Mouse (Mus musculus): Measurements from ENCODE around the gene Map3k4. TPM values are rescaled to one million over a fixed set of nuclear protein-coding genes. Genes with fewer than 3 reads are reported as not detected.
A peak's percentile ranks its signal among the peaks of the same experiment; 100 is the strongest.
"Not testable (repeated sequence)": the region's sequence is repeated elsewhere in the genome, so short reads cannot be mapped to it uniquely, and the experiment has no call there.

Gene Map3k4
- polyA plus RNA-seq, 1 experiment from 2014 or later: 42.6 TPM

GRCm38 (mm10) chr17:12289836-12290235 lies 28.8 kb downstream of the Map3k4 start:
- H3K9me3 ChIP-seq; H3K4me3 ChIP-seq; H3K27ac ChIP-seq; ATAC-seq (ENCODE audit: low FRiP score, low read depth); H3K4me2 ChIP-seq (replicated peaks); H3K9ac ChIP-seq; H3K27me3 ChIP-seq; H3K36me3 ChIP-seq: not testable (repeated sequence)
- H3K4me1 ChIP-seq: peaks cover 33% of the 10 kb centered on the region
- 83% methylated on average over 1 of the region's 1 CpGs for WGBS

- ATAC-seq (ENCODE audit: low FRiP score, low read depth): no peak
These were observed 29.7 kb downstream of the Map3k4 start for GRCm38 (mm10) chr17:12288871-12289270.

GRCm38 (mm10) chr17:12279810-12280209 lies 38.8 kb downstream of the Map3k4 start:
- Histone ChIP-seq H3K9me3 (peaks cover 9% of the 10 kb centered on the region), H3K36me3 (peaks cover 27% of the 10 kb centered on the region), H3K4me2 (replicated peaks) (no peak overlapping the region), H3K4me1 (peaks cover 9% of the 10 kb centered on the region; the same call in 1 of the 2 replicates), H3K27me3 (no peaks in the 10 kb centered on the region), H3K9ac (no peak overlapping the region), H3K27ac (no peak overlapping the region), H3K4me3 (no peak overlapping the region)
- WGBS: 94% methylated on average over 10 of the region's 10 CpGs
- ATAC-seq (ENCODE audit: low FRiP score, low read depth): no peak

More at GRCm38 (mm10) chr17:12288871-12289270, 29.7 kb downstream of the Map3k4 start:
- H3K4me3 ChIP-seq: no peak overlapping the region
- no peaks in the 10 kb centered on the region for H3K27me3 ChIP-seq
- H3K27ac ChIP-seq: no peak overlapping the region
- H3K4me2 ChIP-seq (replicated peaks): no peak overlapping the region
- 96% methylated on average over 4 of the region's 4 CpGs for WGBS
- H3K9ac ChIP-seq: no peak overlapping the region
- no peaks in the 10 kb centered on the region for H3K9me3 ChIP-seq
- peaks cover 7% of the 10 kb centered on the region; the same call in 1 of the 2 replicates for H3K36me3 ChIP-seq
- H3K4me1 ChIP-seq: peaks cover 24% of the 10 kb centered on the region

GRCm38 (mm10) chr17:12278073-12278472 lies 40.5 kb downstream of the Map3k4 start:
- H3K4me3 ChIP-seq: no peak overlapping the region
- peaks cover 22% of the 10 kb centered on the region for H3K36me3 ChIP-seq
- peaks cover 3% of the 10 kb centered on the region for H3K9me3 ChIP-seq
- WGBS: 69% methylated on average over 5 of the region's 5 CpGs
- no peak overlapping the region for H3K27ac ChIP-seq
- H3K27me3 ChIP-seq: no peaks in the 10 kb centered on the region
- H3K4me1 ChIP-seq: peaks cover 9% of the 10 kb centered on the region; the same call in 1 of the 2 replicates
- no peak for ATAC-seq (ENCODE audit: low FRiP score, low read depth)
- H3K9ac ChIP-seq: no peak overlapping the region
- no peak overlapping the region for H3K4me2 ChIP-seq (replicated peaks)

GRCm38 (mm10) chr17:12277297-12277696 lies 41.3 kb downstream of the Map3k4 start:
- 83% methylated on average over 4 of the region's 4 CpGs for WGBS
- Histone ChIP-seq H3K27me3 (no peaks in the 10 kb centered on the region), H3K4me3 (no peak overlapping the region), H3K4me1 (peaks cover 16% of the 10 kb centered on the region), H3K9me3 (no peaks in the 10 kb centered on the region), H3K9ac (no peak overlapping the region), H3K27ac (no peak overlapping the region), H3K36me3 (peaks cover 20% of the 10 kb centered on the region), H3K4me2 (replicated peaks) (no peak overlapping the region)
- ATAC-seq (ENCODE audit: low FRiP score, low read depth): no peak

- no peak overlapping the region for H3K4me3 ChIP-seq
- no peak overlapping the region for H3K27ac ChIP-seq
- no peak for ATAC-seq (ENCODE audit: low FRiP score, low read depth)
- peaks cover 21% of the 10 kb centered on the region for H3K4me1 ChIP-seq
- no peaks in the 10 kb centered on the region for H3K9me3 ChIP-seq
- no peak overlapping the region for H3K4me2 ChIP-seq (replicated peaks)
- H3K9ac ChIP-seq: no peak overlapping the region
- no peaks in the 10 kb centered on the region for H3K27me3 ChIP-seq
- WGBS: 91% methylated on average over 11 of the region's 11 CpGs
- H3K36me3 ChIP-seq: peaks cover 25% of the 10 kb centered on the region
These were observed 41.9 kb downstream of the Map3k4 start for GRCm38 (mm10) chr17:12276496-12277200.

GRCm38 (mm10) chr17:12275756-12276155 lies 42.8 kb downstream of the Map3k4 start:
- Histone ChIP-seq H3K9me3 (no peaks in the 10 kb centered on the region), H3K9ac (no peak overlapping the region), H3K36me3 (peaks cover 34% of the 10 kb centered on the region), H3K27me3 (no peaks in the 10 kb centered on the region), H3K4me2 (replicated peaks) (no peak overlapping the region), H3K4me3 (no peak overlapping the region), H3K4me1 (peaks cover 24% of the 10 kb centered on the region), H3K27ac (no peak overlapping the region)
- WGBS: 86% methylated on average over 9 of the region's 9 CpGs
- no peak for ATAC-seq (ENCODE audit: low FRiP score, low read depth)

- no peak for ATAC-seq (ENCODE audit: low FRiP score, low read depth)
- peaks cover 52% of the 10 kb centered on the region for H3K36me3 ChIP-seq
- no peaks in the 10 kb centered on the region for H3K9me3 ChIP-seq
- H3K4me2 ChIP-seq (replicated peaks): no peak overlapping the region
- H3K27me3 ChIP-seq: no peaks in the 10 kb centered on the region
- H3K4me3 ChIP-seq: no peak overlapping the region
- H3K9ac ChIP-seq: no peak overlapping the region
- H3K4me1 ChIP-seq: peaks cover 16% of the 10 kb centered on the region
- no peak overlapping the region for H3K27ac ChIP-seq
- 80% methylated on average over 5 of the region's 5 CpGs for WGBS
These were observed 45.6 kb downstream of the Map3k4 start for GRCm38 (mm10) chr17:12273032-12273431.

- WGBS: 64% methylated on average over 18 of the region's 18 CpGs
- Histone ChIP-seq H3K36me3 (peaks cover 45% of the 10 kb centered on the region), H3K27me3 (no peaks in the 10 kb centered on the region), H3K4me3 (no peak overlapping the region), H3K4me2 (replicated peaks) (no peak overlapping the region), H3K4me1 (peaks cover 25% of the 10 kb centered on the region), H3K9ac (no peak overlapping the region), H3K9me3 (no peaks in the 10 kb centered on the region), H3K27ac (no peak overlapping the region; the same call in 1 of the 2 replicates)
- ATAC-seq (ENCODE audit: low FRiP score, low read depth): no peak
These were observed 46.8 kb downstream of the Map3k4 start for GRCm38 (mm10) chr17:12271805-12272204.

GRCm38 (mm10) chr17:12268538-12268937 lies 50.1 kb downstream of the Map3k4 start:
- H3K9me3 ChIP-seq: no peaks in the 10 kb centered on the region
- H3K4me3 ChIP-seq: no peak overlapping the region
- H3K36me3 ChIP-seq: peaks cover 37% of the 10 kb centered on the region
- H3K4me2 ChIP-seq (replicated peaks): no peak overlapping the region
- no peaks in the 10 kb centered on the region for H3K27me3 ChIP-seq
- H3K4me1 ChIP-seq: peaks cover 42% of the 10 kb centered on the region
- WGBS: 77% methylated on average over 10 of the region's 10 CpGs
- no peak overlapping the region for H3K27ac ChIP-seq
- ATAC-seq (ENCODE audit: low FRiP score, low read depth): no peak
- H3K9ac ChIP-seq: no peak overlapping the region

GRCm38 (mm10) chr17:12268091-12268490 lies 50.5 kb downstream of the Map3k4 start:
- no peak for ATAC-seq (ENCODE audit: low FRiP score, low read depth)
- Histone ChIP-seq H3K4me3 (no peak overlapping the region), H3K9ac (no peak overlapping the region), H3K4me1 (peaks cover 47% of the 10 kb centered on the region), H3K27me3 (no peaks in the 10 kb centered on the region), H3K9me3 (no peaks in the 10 kb centered on the region), H3K4me2 (replicated peaks) (no peak overlapping the region), H3K27ac (no peak overlapping the region), H3K36me3 (peaks cover 40% of the 10 kb centered on the region)
- WGBS: 68% methylated on average over 4 of the region's 4 CpGs

GRCm38 (mm10) chr17:12265969-12266925 lies 52.3 kb downstream of the Map3k4 start:
- peak overlapping the region; percentile 73; the same call in 1 of the 2 replicates for H3K27ac ChIP-seq
- H3K27me3 ChIP-seq: no peaks in the 10 kb centered on the region
- WGBS: 38% methylated on average over 21 of the region's 21 CpGs
- H3K9me3 ChIP-seq: no peaks in the 10 kb centered on the region
- H3K9ac ChIP-seq: no peak overlapping the region
- peak; percentile 45 for ATAC-seq (ENCODE audit: low FRiP score, low read depth)
- peaks cover 38% of the 10 kb centered on the region for H3K4me1 ChIP-seq
- H3K36me3 ChIP-seq: peaks cover 44% of the 10 kb centered on the region
- H3K4me3 ChIP-seq: no peak overlapping the region
- H3K4me2 ChIP-seq (replicated peaks): peak overlapping the region; percentile 31; the same call in 1 of the 2 replicates
